Mouse (Mus musculus): ENCODE data around the gene D630045J12Rik.

- no peak for TF ChIP-seq CTCF (IDR thresholded peaks at IDR 0.05)
- no peak for TF ChIP-seq EP300 (IDR thresholded peaks at IDR 0.05)
Measured at GRCm38 (mm10) chr6:38284422-38284821, 30.6 kb upstream of the D630045J12Rik start.

Data from lung, postnatal 0 days (tissue).